7 mouse cellular contexts compared by ENCODE assay signal in the genomic region with DNA sequence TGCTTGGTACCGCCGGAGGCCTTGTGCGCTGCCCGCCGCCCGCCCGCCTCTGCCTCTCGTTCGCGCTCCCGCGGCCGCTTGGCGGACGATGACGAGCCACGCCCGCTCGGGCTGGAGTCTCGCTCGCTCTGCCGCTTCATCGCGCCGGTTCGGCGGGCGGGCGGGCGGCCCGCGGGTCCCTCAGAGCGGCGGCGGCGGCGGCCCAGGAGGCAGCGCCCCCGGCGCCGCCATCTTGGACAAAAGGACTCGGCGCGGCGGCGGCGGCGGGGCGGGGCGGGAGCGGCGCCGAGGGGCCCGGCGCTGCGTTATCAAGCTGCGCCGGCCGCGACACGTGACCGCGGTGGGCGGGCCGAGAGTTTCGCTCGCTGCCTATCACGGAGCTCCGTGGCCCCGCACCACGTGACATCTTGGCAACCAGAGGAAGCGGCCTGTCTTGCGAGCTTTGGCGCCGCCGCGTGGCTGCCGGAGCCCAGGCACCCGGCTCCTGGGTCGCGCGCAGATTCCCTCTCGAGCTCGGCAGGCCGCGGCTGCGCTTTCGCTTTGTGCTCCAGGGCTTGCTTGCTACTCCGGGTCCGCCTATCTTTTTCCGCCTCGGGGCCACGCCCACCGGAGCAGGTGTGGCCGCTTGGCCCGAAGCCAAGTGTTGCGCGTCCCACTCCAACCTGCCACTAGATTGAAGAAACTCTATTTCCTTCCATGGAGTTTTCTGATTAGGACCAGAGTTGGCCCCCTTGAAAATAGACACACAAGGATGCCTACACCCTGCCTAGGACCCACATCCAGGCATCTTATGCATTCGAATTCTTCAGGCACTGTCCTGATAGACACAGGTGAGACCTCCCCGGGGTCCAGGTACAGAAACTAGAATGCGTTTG. TPM values are rescaled to one million over a fixed set of nuclear protein-coding genes. Genes with fewer than 3 reads are reported as not detected.
DNase-seq lines count a peak whose midpoint lies in the region; ATAC-seq lines count a peak whose summit lies in the region.

A gene (minus strand): TSS at position 601 of the 875 bp plus-strand sequence.

- DNase-seq in adrenal gland, adult 8-10 months = peak; percentile 97
- peak; percentile 96 for DNase-seq in embryo, embryonic 9.5 days (ENCODE audit: extremely low spot score)
- peak; percentile 97 to 99 for DNase-seq in gastrocnemius, postnatal 4 days (ENCODE audit: low spot score in 2 of 2)
- DNase-seq in left cerebral cortex, postnatal 36 days (ENCODE audit: low spot score in 2 of 2) = peak; percentile 98
- peak; percentile 100 for DNase-seq in midbrain, embryonic 11.5 days (ENCODE audit: low spot score, missing footprints)
- DNase-seq in skeletal muscle tissue, adult 2 months (ENCODE audit: low read depth, low spot score) = peak; percentile 98

- H3K4me2 ChIP-seq in intestine, embryonic 16.5 days (ENCODE audit: low read depth, low read length) = peak within 1 kb of the TSS; percentile 68
- H3K4me2 ChIP-seq in midbrain, embryonic 11.5 days = peak within 1 kb of the TSS; percentile 100

- H3K36me3 ChIP-seq in intestine, embryonic 16.5 days (ENCODE audit: control insufficient read depth, insufficient read depth, low read length) = peaks cover 8% of the 10 kb centered on the region
- H3K36me3 ChIP-seq in midbrain, embryonic 11.5 days (ENCODE audit: control insufficient read depth, insufficient read depth, low read length) = peaks cover 25% of the 10 kb centered on the region

- peak within 1 kb of the TSS; percentile 79 for H3K4me3 ChIP-seq in intestine, embryonic 16.5 days (ENCODE audit: low read length)
- H3K4me3 ChIP-seq in midbrain, embryonic 11.5 days (ENCODE audit: low read depth, low read length) = peak within 1 kb of the TSS; percentile 98

- intact Hi-C loops in left cerebral cortex, postnatal 36 days (cut with DNase I) = loop anchor here (5.0 kb wide), 2 partner anchors 205 to 405 kb away; no protein-coding TSS in a partner anchor

- H3K27me3 ChIP-seq in intestine, embryonic 16.5 days (replicated peaks; ENCODE audit: control insufficient read depth, insufficient read depth, low read length) = no peaks in the 10 kb centered on the region
- H3K27me3 ChIP-seq in midbrain, embryonic 11.5 days (ENCODE audit: control insufficient read depth, insufficient read depth, low read length) = no peaks in the 10 kb centered on the region

- H3K9ac ChIP-seq in intestine, embryonic 16.5 days (ENCODE audit: low read depth, low read length) = peak within 1 kb of the TSS; percentile 96
- peak within 1 kb of the TSS; percentile 99 for H3K9ac ChIP-seq in midbrain, embryonic 11.5 days (ENCODE audit: low read length)

- peaks cover 53% of the 10 kb centered on the region for H3K4me1 ChIP-seq in intestine, embryonic 16.5 days (ENCODE audit: control insufficient read depth, insufficient read depth, low read length)
- H3K4me1 ChIP-seq in midbrain, embryonic 11.5 days (ENCODE audit: control insufficient read depth, insufficient read depth, low read length) = peaks cover 49% of the 10 kb centered on the region

- 2% methylated on average over 97 of the region's 101 CpGs for WGBS in intestine, embryonic 16.5 days
- 3% methylated on average over 85 of the region's 101 CpGs for WGBS in midbrain, embryonic 11.5 days

- peak; percentile 73 for ATAC-seq in intestine, embryonic 16.5 days
- ATAC-seq in midbrain, embryonic 11.5 days (ENCODE audit: low FRiP score) = peak; percentile 74

- H3K9me3 ChIP-seq in intestine, embryonic 16.5 days (ENCODE audit: control insufficient read depth, low read length) = no peaks in the 10 kb centered on the region
- no peaks in the 10 kb centered on the region for H3K9me3 ChIP-seq in midbrain, embryonic 11.5 days (ENCODE audit: control insufficient read depth, low read length)

- peak within 1 kb of the TSS; percentile 78 for H3K27ac ChIP-seq in intestine, embryonic 16.5 days (ENCODE audit: low read length)
- H3K27ac ChIP-seq in midbrain, embryonic 11.5 days (ENCODE audit: low read depth, low read length) = peak within 1 kb of the TSS; percentile 84

RNA-seq across cellular contexts. Expression of the gene that starts here (rescaled TPM):
- 10 to 100 TPM; 20.7 to 28.9 (median 26.6) TPM for total RNA-seq in adrenal gland, adult 8-10 months (2022)
- total RNA-seq in gastrocnemius, postnatal 4 days (2021) = 10 to 100 TPM; 22.3 to 29.3 TPM
- polyA plus RNA-seq in intestine, embryonic 16.5 days (2015; fragmentation: Nextera tagmentation; extraction: Ambion mirVana) = 3.5 and 3.7 TPM in 2 replicates
- 10 to 100 TPM; 50.1 to 61.8 TPM for total RNA-seq in left cerebral cortex, postnatal 36 days (2021)
- polyA plus RNA-seq in midbrain, embryonic 11.5 days (2014; fragmentation: Nextera tagmentation; extraction: Ambion mirVana) = 24.7 and 26.8 TPM in 2 replicates

Comparison
In these comparisons a context has a peak if more than half of its experiments do, and no peak if none do; other contexts are left out.
1. Peak in every context shown above with its lines: DNase-seq, ATAC-seq, H3K4me3 ChIP-seq and H3K27ac ChIP-seq.